Mouse (Mus musculus) spleen, adult 2 months (tissue): ENCODE data around the gene Grk5.

Experiments used
- CTCF ChIP-seq: fragments of 200-500 bp; IDR thresholded peaks from 2 replicates; pipeline ENCODE4 v1.5.1; 2011; ENCODE audit warnings: mild to moderate bottlenecking, inconsistent platforms; ENCODE audit not compliant: insufficient read depth, insufficient read length, insufficient replicate concordance; ENCODE audit errors: extremely low read depth
- POLR2A ChIP-seq: fragments of 200-500 bp; IDR thresholded peaks from 2 replicates; pipeline ENCODE4 v1.6.1; 2011; ENCODE audit warnings: low read depth, low read length, inconsistent platforms

DNA sequence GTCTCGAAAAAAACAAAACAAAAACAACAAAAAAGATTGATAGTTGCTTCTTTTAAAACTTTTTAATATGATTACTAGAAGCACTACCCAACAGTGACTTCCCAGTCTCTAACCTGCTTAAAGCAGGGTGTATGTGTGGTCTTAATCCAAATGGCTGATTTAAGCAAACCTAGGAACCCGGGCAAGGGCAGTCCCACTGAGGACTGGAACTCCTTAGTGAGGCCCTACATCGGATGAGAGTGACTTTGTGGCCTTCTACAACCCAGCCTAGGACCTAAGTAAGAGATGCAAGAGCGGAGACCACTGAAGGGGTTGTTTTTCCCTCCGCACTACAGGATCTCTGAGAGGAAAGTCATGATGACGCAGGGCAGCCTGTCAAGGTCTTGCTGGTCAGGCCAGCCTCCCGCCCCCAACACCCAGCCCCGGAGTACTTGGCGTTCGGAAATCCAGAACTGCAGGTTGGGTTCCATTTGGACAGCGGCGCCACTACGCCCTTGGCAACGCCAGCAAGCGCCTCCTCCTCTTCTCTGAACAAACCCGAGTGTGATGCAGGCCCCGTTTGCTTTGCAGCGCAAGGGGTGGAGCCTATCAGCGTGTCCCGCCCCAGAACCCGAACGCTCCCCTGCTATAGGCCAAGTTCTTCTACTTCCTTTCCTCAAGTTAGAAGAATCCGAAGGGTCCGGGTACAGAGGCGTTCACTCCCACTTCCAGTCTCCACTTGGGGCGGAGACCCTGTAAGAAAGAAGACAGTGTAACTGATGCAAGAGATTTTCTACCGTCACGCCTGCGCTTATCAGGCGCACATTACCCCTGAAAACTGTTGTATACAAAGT is 28.5 kb upstream of the Grk5 start, which contains the start of gene Sfxn4:
- TF ChIP-seq POLR2A (peak; percentile 17; the same call in 1 of the 2 replicates), CTCF (no peak)
